Mouse (Mus musculus) embryonic facial prominence, embryonic 13.5 days (tissue): ENCODE data around the gene Dnaic2. TPM values are rescaled to one million over a fixed set of nuclear protein-coding genes. Genes with fewer than 3 reads are reported as not detected.

Source experiments
- ATAC-seq: fragments of 200-750 bp; cut with Nextera tagmentation; 2 replicates; pipeline ENCODE4 v1.8.0; 2017; ENCODE audit warnings: low read depth; ENCODE audit not compliant: insufficient number of reproducible peaks, insufficient read depth, low FRiP score, low TSS enrichment
- H3K27ac ChIP-seq: fragments of 300-500 bp; sonication (generic); 2 replicates; pipeline ENCODE4 v1.5.1; 2015; ENCODE audit warnings: moderate library complexity, mild to moderate bottlenecking, inconsistent platforms
- H3K27me3 ChIP-seq: fragments of 300-500 bp; sonication (generic); 2 replicates; pipeline ENCODE4 v1.6.1; 2015; ENCODE audit warnings: mild to moderate bottlenecking, inconsistent platforms
- H3K36me3 ChIP-seq: fragments of 300-500 bp; sonication (generic); 2 replicates; pipeline ENCODE4 v1.6.1; 2015; ENCODE audit warnings: mild to moderate bottlenecking, inconsistent platforms
- H3K4me1 ChIP-seq: fragments of 300-500 bp; sonication (generic); 2 replicates; pipeline ENCODE4 v1.6.1; 2015; ENCODE audit warnings: inconsistent platforms
- H3K4me2 ChIP-seq: fragments of 300-500 bp; sonication (generic); 2 replicates; pipeline ENCODE4 v1.6.1; 2015; ENCODE audit warnings: moderate library complexity, mild to moderate bottlenecking, inconsistent platforms
- H3K4me3 ChIP-seq: fragments of 300-500 bp; sonication (generic); 2 replicates; pipeline ENCODE4 v1.5.1; 2015; ENCODE audit warnings: mild to moderate bottlenecking, inconsistent platforms
- H3K9ac ChIP-seq: fragments of 300-500 bp; sonication (generic); 2 replicates; pipeline ENCODE4 v1.6.1; 2015; ENCODE audit warnings: mild to moderate bottlenecking, inconsistent platforms
- H3K9me3 ChIP-seq: fragments of 300-500 bp; sonication (generic); 2 replicates; pipeline ENCODE4 v1.6.1; 2016; ENCODE audit warnings: inconsistent platforms
- WGBS: fragments of 180-500 bp; shearing (Covaris S2); methylation state at CpG from one replicate; pipeline ENCODE4 v1.1.7; 2015; ENCODE audit warnings: mixed read lengths; 5-methylcytosine and 5-hydroxymethylcytosine counted together
- polyA plus RNA-seq: library from polyadenylated mRNA; unstranded; fragments of >200 nt; fragmentation: Nextera tagmentation; extraction: Ambion mirVana; gene quantifications from 2 replicates; pipeline ENCODE4 v1.2.1, GENCODE M21; 2015

Gene Dnaic2
- 1.1 TPM in 2 replicates for polyA plus RNA-seq

DNA sequence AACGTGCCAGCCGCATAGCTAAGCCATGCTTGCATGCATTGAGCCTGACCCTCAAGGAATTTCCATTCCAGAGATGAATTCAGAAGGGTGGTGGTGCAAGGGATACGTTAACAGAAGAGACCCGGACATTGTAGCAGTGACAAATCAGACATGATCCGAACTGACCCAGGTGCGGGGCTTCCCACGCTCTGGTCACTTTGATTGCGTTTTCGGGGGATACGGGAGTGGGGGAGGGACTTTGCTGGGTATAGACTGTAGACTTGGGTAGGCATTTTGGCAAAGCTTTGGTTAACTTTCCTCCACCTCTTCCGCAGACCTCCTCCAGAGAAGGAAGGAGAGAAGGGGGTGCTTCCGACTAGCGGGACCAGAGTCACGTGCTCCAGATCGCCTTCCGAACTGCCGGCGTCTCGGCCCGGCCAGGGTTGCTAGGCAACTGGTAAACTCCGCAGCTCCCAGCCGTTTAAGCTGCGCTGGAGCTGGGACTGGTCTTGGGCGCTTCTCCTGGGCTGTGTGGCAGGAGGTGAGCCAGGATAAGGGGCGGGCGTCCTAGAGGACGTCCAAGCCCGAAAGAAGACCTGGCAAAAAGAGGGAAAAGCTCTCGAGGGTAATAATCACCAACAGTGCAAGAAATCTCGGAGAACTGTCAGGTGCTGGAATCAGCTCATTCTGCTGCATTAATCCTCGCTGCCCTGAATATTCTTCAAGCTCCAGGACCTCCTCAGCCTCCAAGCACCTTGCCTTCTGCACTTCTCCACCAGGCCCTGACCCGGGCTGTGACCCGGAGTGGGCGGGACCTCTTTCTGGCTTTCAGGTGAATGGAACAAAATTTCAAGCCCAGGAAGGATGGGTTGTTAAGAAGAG, at the start of gene Dnaic2:
TSS of gene Dnaic2 (plus strand) at position 444 of the 861 bp plus-strand sequence.
- Histone ChIP-seq H3K36me3 (no peaks in the 10 kb centered on the region), H3K27me3 (no peaks in the 10 kb centered on the region), H3K4me1 (peaks cover 32% of the 10 kb centered on the region), H3K27ac (no peak within 1 kb of the TSS), H3K9me3 (no peaks in the 10 kb centered on the region), H3K9ac (peak within 1 kb of the TSS; percentile 58; the same call in 1 of the 2 replicates), H3K4me2 (peak within 1 kb of the TSS; percentile 71), H3K4me3 (peak within 1 kb of the TSS; percentile 35)
- 12% methylated on average over 34 of the region's 34 CpGs for WGBS
- ATAC-seq, result peak; percentile 75; the same call in 1 of the 2 replicates

DNA sequence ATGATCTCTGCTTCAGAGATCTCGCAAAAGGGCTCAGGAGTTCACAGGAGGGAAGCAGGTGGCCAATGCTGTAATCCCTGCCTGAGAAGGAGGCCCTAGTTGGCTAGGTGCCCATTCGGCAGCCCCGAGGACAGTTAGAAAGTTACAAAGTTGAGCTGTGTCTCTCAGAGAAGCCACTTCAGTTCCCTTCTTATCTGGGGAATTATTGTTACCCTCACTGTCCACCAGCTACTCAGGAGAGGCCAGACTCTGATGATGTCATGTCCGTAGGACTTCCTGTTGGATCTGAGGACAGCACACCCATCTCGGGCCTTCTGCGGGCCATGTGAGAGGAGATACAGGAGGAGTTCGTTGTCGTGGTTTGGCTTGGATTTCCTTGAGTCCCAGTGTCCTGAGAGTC, 47.6 kb upstream of the Dnaic2 start:
- no peaks in the 10 kb centered on the region for H3K9me3 ChIP-seq
- WGBS, result 73% methylated on average over 8 of the region's 8 CpGs
- no peak overlapping the region for H3K4me3 ChIP-seq
- no peaks in the 10 kb centered on the region for H3K27me3 ChIP-seq
- H3K4me1 ChIP-seq, result peaks cover 33% of the 10 kb centered on the region
- no peaks in the 10 kb centered on the region for H3K36me3 ChIP-seq
- no peak overlapping the region for H3K27ac ChIP-seq
- H3K4me2 ChIP-seq, result no peak overlapping the region
- H3K9ac ChIP-seq, result no peak overlapping the region
- ATAC-seq, result no peak

DNA sequence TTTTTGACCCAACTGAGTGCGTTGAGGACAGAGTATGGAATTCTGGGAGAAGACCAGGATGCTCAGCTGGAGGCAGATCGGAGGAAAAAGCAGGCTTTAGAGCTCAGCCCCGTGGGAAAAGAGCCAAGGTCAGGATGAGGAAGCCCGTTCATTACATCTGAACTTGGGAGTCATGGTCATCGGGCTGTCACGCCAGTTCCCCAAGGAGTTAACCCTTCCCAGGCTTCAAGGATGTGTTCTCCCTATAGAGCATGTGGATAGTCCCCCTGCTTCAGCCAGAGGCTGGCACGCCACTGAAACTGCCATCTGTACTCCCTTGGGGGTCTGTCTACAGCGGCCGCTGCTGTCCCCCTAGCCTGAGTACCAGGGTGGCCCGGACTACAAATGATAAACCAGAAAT, 46.9 kb upstream of the Dnaic2 start:
- no peaks in the 10 kb centered on the region for H3K27me3 ChIP-seq
- WGBS, result 64% methylated on average over 10 of the region's 10 CpGs
- H3K9me3 ChIP-seq, result no peaks in the 10 kb centered on the region
- H3K9ac ChIP-seq, result no peak overlapping the region
- no peak overlapping the region for H3K27ac ChIP-seq
- no peaks in the 10 kb centered on the region for H3K36me3 ChIP-seq
- H3K4me1 ChIP-seq, result peaks cover 34% of the 10 kb centered on the region
- no peak overlapping the region for H3K4me3 ChIP-seq
- H3K4me2 ChIP-seq, result no peak overlapping the region
- no peak for ATAC-seq

DNA sequence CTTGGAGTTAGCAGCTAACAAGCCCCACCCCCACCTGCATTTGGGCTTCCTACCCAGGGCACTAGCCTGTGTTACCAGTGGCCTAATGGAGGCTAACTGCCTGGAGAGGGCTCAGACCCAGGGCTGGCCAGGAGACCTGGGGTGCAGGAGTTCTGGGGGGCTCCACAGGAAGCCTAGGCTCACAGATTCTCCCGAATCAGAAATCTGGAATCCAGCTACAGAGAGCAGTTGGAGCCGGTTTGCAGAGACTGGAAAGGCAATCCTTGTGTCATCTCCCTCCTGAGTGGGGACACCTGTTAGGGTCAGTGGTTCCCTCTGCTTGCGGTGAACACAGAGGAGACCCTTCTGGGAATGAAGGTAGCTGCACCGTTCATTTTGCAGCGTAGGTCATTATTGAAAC, 46.2 kb upstream of the Dnaic2 start:
- 41% methylated on average over 5 of the region's 5 CpGs for whole genome bisulfite sequencing
- ATAC-seq, result no peak
- no peaks in the 10 kb centered on the region for H3K9me3 ChIP-seq
- no peaks in the 10 kb centered on the region for H3K36me3 ChIP-seq
- H3K9ac ChIP-seq, result no peak overlapping the region
- H3K4me2 ChIP-seq, result no peak overlapping the region
- H3K27ac ChIP-seq, result no peak overlapping the region
- H3K4me3 ChIP-seq, result no peak overlapping the region
- peaks cover 32% of the 10 kb centered on the region for H3K4me1 ChIP-seq
- H3K27me3 ChIP-seq, result no peaks in the 10 kb centered on the region

DNA sequence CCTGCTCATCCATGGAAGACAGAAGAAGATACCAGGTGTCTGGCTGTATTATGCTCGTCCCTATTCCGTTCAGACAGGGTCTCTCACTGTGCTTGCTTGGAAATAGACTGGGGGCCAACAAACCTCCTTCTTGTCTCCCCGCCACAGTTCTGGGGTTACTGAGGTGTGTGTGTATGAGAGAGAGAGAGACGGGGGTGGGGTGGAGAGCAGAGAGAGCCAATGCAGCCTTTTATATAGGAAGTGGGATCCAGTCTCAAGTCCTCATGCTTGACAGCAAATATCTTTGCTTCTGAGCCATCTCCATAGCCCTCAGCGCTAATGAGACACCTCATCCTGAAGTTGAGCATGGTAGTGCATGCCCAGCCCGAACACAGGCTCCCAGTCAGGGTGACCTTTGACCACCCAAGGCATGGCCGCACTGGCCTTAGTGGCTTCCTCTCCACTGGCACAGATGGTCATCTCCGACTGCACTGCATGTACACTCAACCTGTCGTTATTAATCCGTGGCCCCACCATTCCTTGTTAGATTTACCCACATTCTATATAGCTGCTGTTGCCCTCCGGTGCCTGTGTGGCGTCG, 44.8 kb upstream of the Dnaic2 start:
- Histone ChIP-seq H3K36me3 (no peaks in the 10 kb centered on the region), H3K9ac (no peak overlapping the region), H3K4me1 (peaks cover 18% of the 10 kb centered on the region), H3K27ac (no peak overlapping the region), H3K4me3 (no peak overlapping the region), H3K27me3 (no peaks in the 10 kb centered on the region), H3K4me2 (no peak overlapping the region), H3K9me3 (no peaks in the 10 kb centered on the region)
- WGBS, result 92% methylated on average over 13 of the region's 13 CpGs
- ATAC-seq, result no peak

DNA sequence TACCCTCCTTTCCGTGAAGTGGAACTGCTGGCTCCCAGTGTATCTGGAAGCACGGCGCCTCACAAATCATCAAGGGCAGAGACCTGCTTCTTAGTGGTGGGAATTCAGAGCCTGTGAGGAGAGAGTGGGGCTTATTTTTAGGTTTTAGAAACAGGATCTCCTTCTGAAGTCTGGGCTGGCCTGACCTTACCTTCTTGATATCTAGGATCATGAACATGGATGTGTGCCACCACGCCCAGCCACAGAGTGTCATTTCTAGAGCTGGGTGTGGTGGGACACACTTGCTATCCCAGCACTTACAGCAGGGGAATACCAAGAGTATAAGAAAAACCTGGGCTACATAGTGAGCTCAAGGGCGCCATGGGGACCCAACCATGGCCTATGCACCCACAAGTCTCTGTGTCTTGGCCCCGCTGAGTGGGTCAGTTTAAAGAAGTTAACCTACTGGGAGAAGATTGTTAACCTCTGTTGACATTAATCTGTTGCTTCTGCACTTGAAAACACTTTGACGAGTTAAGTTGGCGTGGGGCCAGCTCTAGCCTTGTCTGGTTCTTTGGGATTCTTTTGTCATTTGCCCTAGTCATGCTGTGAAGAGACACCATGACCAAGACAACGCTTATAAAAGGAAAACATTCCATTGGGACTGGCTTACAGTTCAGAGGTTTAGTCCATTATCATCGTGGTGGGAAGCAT, 44.0 kb upstream of the Dnaic2 start:
- Histone ChIP-seq H3K36me3 (no peaks in the 10 kb centered on the region), H3K27ac (no peak overlapping the region), H3K27me3 (no peaks in the 10 kb centered on the region), H3K4me2 (no peak overlapping the region), H3K4me3 (no peak overlapping the region), H3K9me3 (no peaks in the 10 kb centered on the region), H3K4me1 (peaks cover 23% of the 10 kb centered on the region), H3K9ac (no peak overlapping the region)
- 87% methylated on average over 10 of the region's 10 CpGs for WGBS
- no peak for ATAC-seq

DNA sequence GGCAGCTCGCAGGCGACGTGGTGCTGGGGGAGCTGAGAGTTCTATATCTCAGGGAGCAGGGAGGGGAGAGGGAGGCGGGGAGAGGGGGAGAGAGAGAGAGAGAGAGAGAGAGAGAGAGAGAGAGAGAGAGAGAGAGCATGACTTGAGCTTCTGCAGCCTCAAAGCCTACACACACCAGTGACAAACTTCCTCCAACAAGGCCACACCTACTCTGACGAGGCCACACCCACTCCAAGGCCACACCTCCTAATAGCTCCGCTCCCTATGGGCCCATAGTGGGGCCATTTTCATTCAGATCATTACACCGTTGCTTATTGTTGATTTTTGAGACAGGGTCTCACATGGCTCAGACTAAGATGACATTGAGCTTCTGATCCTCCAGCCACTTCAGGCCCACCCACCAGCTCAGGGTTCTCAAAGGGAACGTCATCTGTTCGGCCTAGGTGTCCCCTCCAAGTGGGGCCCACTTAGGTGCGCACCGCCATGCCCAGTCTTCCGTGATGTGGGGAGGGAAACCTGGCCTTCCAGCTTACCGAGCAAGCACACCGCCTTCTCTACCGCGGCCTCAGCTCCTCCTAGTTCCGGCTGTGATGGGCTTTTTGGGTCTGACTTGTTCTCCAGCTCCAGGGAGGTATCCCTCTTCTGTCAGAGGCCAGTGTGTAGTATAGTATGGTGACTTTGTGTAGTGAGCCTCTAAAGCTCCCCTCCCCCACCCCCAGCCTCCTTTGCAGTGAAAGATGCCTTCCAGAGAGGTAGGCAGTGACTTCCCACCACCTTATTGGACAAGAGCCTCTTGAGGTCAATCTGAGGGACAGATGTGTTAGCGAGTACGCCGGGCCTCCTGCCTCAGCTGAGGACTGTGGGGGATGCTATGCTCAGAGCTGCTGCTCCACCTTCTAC, 43.2 kb upstream of the Dnaic2 start:
- Histone ChIP-seq H3K9ac (no peak overlapping the region), H3K27ac (no peak overlapping the region), H3K4me1 (peaks cover 23% of the 10 kb centered on the region), H3K27me3 (no peaks in the 10 kb centered on the region), H3K4me2 (no peak overlapping the region), H3K9me3 (no peaks in the 10 kb centered on the region), H3K4me3 (no peak overlapping the region), H3K36me3 (no peaks in the 10 kb centered on the region)
- 68% methylated on average over 20 of the region's 20 CpGs for WGBS
- no peak; the same call in 1 of the 2 replicates for ATAC-seq

DNA sequence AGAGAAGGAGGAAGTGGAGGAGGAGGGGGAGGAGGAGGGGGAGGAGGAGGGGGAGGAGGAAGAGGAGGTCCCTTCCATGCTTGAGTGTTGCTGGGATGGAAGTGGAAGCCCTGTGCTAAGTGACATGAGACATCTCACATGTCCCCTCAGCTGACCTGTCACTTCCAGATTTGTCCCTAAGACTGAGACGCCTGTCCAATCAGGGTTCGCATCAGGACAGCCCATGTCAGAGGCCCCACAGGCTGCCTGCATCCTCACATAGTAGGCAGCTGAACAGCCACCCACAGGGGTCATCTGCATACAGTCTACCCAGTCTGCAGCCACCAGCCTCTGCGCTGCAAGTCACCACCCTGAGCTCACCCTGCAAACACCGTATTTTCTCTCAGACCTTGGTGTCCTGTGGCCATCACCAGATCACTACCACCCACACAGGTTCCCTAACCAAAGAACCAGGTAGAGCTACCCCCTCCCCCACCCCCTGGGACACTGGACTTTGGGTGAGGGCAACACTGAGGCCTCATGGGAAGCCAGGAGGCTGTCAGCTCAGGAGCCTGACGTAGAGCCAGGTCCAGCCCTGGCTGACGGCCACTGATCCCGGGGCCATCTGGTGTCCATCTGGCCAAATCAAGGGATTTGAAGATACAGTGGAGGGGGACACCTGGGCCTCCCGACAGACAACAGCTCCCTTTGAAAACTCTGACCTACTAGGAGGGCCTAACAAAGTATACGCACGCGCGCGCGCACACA, 42.4 kb upstream of the Dnaic2 start:
- no peak overlapping the region for H3K4me2 ChIP-seq
- no peaks in the 10 kb centered on the region for H3K27me3 ChIP-seq
- H3K36me3 ChIP-seq, result peaks cover 1% of the 10 kb centered on the region; the same call in 1 of the 2 replicates
- no peak overlapping the region for H3K27ac ChIP-seq
- ATAC-seq, result no peak
- H3K9me3 ChIP-seq, result no peaks in the 10 kb centered on the region
- H3K9ac ChIP-seq, result no peak overlapping the region
- H3K4me3 ChIP-seq, result no peak overlapping the region
- H3K4me1 ChIP-seq, result peaks cover 16% of the 10 kb centered on the region
- 59% methylated on average over 14 of the region's 14 CpGs for WGBS

DNA sequence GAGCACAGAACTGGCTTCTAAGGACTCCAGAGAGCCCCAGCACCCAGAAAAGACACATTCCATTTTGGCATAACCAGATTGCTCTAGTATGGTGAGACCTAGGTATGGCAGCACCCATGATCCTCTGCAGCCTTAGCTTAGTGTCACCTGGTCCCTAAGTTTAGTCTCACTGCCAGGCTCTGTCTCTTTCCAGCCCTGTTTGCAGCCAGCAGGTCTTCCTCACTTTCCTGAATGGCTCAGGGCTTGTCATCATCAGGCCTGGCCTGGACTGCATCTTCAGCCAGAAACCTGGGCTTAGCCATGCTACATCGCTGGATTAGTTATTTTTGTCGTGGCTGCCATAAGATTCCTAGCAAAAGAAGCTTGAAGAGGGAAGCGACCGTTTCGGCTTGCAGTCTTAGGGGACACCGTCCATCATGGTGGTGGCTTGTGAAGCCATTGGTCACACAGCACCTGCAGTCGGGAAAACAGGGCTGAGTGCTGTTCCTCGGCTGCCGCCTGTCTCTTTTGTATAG, 41.6 kb upstream of the Dnaic2 start:
- Histone ChIP-seq H3K27ac (no peak overlapping the region), H3K9me3 (no peaks in the 10 kb centered on the region), H3K9ac (no peak overlapping the region), H3K4me2 (no peak overlapping the region), H3K4me3 (no peak overlapping the region), H3K27me3 (no peaks in the 10 kb centered on the region), H3K4me1 (peaks cover 12% of the 10 kb centered on the region), H3K36me3 (peaks cover 9% of the 10 kb centered on the region)
- WGBS, result 84% methylated on average over 9 of the region's 9 CpGs
- no peak for ATAC-seq

DNA sequence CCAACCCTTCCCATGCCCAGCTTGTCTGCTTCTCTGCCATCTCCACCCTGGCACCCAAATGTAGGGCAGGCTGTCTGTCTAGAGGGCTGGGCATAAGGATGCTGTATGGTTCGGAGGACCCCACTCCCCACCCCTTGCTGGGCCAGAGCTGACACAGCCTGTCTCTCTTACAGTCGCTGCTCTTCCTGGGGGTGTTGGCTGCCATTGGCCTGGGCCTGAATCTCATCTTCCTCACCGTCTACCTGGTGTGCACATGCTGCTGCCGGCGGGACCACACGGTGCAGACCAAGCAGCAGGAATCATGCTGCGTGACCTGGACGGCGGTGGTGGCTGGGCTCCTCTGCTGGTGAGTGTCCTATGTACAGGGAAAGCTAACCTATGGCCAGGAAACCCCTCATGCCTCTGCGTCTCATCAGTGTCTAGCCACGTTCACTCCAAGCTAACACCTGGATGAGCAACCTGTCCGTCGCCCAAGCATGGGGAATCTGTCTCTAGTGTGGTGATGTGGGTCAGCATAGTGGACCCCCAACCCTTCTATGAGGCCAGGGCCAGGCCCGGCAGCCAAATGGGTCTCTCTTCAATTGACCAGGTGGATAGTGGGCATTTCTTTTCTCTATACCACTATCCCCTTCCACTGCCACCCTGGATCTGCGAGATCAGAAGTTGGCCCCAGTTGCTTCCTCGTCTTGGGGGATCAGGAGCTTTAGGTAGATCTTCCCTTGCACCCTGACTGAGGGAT, 40.8 kb upstream of the Dnaic2 start:
- Histone ChIP-seq H3K27me3 (no peaks in the 10 kb centered on the region), H3K4me1 (peaks cover 12% of the 10 kb centered on the region), H3K9ac (no peak overlapping the region), H3K36me3 (peaks cover 12% of the 10 kb centered on the region), H3K4me3 (no peak overlapping the region), H3K4me2 (no peak overlapping the region), H3K9me3 (no peaks in the 10 kb centered on the region), H3K27ac (no peak overlapping the region)
- WGBS, result 92% methylated on average over 16 of the region's 16 CpGs
- no peak for ATAC-seq
